Mouse (Mus musculus) heart, adult 11 months (tissue): ENCODE data around the gene Npas2.

Source experiments
- DNase-seq: peaks from one replicate; pipeline ENCODE4 v3.0.0; 2022

Gene Npas2

DNA sequence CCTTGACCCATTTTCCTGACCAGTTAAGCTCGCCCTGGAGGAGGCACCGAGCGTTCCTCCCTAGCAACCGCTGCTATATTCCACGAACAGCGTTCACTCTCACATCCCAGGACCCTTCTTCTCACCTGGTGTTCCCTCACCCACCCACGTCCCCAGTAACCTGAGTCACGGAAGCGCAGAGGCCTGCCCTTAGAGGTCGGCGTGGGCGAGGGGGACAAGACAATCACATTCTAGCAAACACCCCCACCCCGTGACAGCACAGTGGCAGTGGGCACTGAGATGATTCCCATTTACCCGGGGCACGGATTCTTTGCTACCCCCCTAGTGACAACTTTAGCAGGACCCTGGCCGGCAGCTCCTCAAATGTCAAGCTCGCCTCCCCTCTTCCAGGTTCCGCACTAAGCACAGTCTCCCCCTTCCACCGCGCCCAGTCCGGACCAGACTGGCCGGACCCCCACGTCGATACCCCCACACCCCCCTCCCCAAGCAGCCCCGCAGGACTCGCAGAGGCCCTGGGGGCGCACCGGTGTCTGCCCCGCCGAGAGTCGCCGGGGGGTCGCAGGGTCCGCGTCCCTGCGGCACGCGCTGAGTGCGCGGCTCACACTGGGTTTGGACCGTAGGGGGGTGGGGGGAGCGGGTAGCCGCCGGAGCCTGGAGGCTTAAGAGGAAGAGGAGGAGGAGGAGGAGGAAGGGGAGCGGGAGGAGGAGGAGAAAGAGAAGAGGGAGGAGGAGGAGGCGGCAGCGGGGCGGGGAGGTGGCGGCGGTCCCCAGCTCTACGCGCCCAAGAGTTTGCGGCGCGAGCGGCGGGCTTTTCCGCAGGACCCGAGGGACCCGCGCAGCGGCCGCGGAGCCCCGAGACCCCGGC is at the start of gene Npas2:
Gene Npas2, plus strand, starts transcription at position 735 of the 865 bp plus-strand sequence.
- peak; percentile 94 for DNase-seq

GRCm38 (mm10) chr1:39156778-39157177 is 36.8 kb upstream of the Npas2 start:
- no peak for DNase-seq

- DNase-seq, result no peak
These were observed 33.4 kb upstream of the Npas2 start for GRCm38 (mm10) chr1:39160167-39160566.

- no peak for DNase-seq
These were observed 30.5 kb upstream of the Npas2 start for GRCm38 (mm10) chr1:39163077-39163476.

DNA sequence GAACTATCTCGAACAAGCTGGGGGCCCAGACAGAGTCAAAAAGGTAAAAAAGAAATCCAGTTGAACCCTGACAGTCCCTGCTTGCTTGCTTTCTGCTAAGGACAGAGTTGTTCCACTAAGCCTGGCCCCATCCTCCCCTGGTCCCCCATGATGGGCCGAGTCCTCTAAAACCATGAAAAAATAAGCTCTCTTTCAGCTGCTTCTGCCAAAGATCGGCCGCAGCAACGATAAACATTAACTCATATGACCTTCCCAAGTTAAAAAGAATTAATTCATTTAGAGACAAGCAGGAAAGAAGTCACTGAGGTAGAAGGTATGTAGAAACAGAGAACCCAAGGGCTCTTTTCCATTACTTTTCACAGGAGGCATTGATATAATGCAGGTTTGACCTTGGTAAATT is 16.8 kb upstream of the Npas2 start:
- no peak for DNase-seq

GRCm38 (mm10) chr1:39177211-39177610 is 16.3 kb upstream of the Npas2 start:
- no peak for DNase-seq

GRCm38 (mm10) chr1:39179806-39180205 is 13.7 kb upstream of the Npas2 start:
- DNase-seq, result no peak

DNA sequence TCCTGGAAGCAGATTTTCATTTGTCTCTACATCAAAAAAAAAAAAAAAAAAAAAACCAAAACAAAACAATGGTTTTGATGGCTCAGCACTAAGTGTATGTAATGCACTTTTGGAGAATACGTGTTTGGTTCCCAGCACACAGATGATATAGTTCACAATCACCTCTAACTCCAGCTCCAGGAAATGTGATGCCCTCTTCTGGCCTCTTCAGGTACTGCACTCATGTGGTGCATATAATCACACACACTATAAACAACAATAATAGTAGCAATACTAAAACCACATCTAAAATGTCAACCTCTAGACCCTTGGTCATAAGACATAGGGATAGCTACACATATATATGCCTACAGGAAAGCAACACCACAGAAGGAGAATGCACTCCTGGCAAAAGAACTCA is 13.0 kb upstream of the Npas2 start:
- DNase-seq, result no peak

DNA sequence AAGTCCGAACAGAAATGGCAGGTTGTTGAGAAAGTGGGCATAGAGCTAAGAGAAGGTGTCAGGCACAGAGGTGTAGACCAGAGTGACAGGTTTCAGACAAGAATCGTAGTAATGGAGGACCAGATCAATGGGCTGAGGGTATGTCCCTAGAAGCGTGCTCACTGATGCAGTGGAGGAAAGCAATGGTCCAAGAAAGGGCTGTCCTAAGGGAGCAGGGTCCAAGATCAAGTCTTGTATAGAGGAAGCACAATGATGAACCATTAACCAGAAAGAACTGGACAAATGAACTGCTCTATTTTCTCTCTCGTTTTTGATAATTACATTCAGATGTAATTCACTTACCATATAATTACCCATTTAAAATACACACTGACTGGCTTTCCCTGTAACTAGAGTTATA is 11.6 kb upstream of the Npas2 start:
- DNase-seq, result no peak

DNA sequence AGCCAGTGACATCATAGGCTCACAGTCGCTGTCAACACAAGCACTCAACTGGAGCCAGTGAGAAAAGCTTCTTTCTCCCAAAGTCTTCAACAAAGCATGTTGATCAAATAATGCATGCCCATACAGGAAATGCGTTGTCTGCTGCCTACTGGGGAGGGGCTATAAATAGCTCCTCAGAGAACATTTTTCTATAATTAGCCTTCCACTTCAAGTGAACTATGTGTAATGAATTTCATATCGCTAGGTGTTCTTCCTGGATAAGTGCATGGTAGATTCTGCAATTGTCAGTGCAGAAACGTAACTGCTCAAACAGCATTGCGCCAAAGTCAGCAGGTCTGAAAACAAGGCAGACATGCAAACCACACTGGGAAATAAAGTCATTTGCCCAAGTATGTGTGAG is 7.7 kb upstream of the Npas2 start:
- DNase-seq, result no peak

DNA sequence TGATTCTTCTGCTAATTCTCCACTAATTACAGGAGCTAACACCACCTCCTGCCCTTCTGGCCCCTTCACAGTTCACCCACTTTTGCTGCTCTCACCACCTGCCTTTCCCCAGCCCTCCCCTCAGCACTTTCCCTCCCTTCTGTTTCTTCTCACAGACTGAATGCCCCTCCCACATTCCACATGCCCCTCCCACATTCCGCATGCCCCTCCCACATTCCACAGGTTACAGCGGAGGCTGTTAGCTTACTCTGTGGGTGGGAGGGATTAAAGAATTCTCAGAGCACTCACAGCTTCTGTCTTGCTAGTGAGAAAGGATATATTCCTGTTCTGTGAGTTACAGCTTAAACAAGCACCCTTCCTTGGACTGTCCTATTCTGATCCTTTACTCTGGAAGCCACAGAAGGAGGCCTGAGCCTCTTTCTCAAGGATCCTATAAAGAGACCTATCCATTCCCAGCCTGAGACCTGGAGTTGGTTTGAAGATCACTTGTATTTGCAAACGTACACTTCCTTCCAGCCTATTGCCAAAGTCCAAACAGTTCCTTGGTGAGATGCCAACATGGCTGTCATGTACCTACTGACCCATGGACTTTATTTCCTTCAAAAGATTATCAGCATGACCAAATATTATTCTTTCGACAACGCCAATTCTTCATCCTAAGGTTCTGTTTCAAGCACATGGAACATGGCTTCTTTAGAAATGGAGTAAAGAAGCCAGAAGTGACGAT is 6.7 kb upstream of the Npas2 start:
- no peak for DNase-seq

DNA sequence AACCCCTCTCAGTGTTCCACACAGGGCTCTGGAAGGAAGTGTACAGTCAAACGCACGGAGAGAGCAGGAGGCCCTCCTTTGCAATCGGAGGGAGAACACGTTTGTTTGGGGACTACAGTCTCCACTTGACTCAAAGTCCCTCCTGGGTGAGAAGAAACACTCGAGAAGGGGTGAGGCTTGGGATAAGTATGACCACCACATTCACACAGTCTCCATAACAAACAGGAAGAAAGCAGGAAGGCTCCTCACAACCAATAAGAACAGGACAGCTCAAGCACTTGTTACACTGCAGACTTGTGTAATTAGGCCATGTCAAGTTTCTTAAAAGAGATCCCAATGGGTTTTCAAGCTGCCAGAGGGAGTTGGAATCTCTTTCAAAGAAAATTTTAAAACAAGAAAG is 2.4 kb upstream of the Npas2 start:
- no peak for DNase-seq

- peak; percentile 98 for DNase-seq
These were observed 1.0 kb upstream of the Npas2 start for GRCm38 (mm10) chr1:39192460-39192996.

GRCm38 (mm10) chr1:39193862-39194675 is 538 bp downstream of the Npas2 start:
- peak; percentile 95 for DNase-seq

GRCm38 (mm10) chr1:39194959-39195358 is 1.4 kb downstream of the Npas2 start:
- DNase-seq, result no peak

GRCm38 (mm10) chr1:39196126-39196525 is 2.6 kb downstream of the Npas2 start:
- peak; percentile 94 for DNase-seq

GRCm38 (mm10) chr1:39196676-39197375 is 3.3 kb downstream of the Npas2 start:
- no peak for DNase-seq

DNA sequence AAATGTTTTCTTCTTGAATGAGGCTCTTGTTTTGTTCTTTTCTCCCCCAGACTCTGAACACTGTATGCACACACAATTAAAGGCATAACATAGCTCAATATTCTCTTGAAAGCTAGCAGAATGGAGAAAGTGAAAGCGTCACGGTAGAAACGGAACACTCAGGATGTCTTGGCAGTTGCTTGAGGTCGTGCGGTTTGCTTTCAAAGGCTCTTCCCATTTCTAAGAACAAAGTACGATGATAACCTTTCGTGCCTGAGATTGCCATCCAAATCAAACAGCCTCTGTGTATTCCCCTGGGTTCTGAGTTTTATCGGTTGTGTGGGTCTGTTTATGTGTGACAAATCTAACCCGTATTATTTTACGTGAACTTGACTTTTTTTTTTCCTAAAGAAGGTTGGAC is 11.5 kb downstream of the Npas2 start:
- no peak for DNase-seq

- peak; percentile 88 for DNase-seq
These were observed 12.2 kb downstream of the Npas2 start for GRCm38 (mm10) chr1:39205697-39206096.

DNA sequence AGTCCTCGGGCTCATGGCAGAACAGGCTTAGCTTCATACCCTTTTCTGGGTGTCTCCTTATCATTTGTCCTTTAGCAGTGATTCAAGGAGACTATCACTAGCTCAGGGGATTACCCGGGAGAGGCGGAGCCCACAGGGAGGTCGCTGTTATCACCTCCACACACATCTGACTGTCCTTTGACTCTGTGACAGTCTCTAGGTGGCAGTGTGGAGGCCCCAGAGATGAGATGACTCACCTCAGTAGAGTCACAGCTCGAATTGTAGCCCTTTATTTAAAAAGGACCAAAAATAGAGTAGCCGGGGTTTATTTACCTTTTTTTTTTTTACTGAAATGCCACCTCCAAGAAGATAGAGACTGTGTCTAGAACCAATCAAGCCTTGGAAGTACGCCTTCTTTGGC is 13.4 kb downstream of the Npas2 start:
- peak; percentile 92 for DNase-seq

- DNase-seq, result no peak
These were observed 17.4 kb downstream of the Npas2 start for GRCm38 (mm10) chr1:39210928-39211327.

DNA sequence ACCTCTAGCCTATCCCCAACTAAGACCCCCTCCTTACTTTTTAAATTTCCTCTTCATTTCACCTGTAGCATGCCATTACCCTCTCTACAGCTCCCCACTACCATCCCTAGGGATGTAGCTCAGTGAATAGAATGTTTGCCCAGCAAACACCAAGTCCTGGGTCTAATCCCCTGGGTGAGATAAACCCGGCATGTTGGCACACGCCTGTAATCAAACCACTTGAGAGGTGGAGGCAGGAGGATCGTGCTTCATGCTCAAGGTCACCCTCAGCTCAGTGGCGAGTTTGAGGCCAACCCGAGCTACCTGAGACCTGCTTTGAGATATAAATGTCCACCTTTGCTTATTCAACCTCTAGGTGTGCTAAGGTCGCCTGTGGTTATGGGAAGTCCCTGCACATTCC is 19.5 kb downstream of the Npas2 start:
- no peak for DNase-seq
